Mouse (Mus musculus): ENCODE results near the gene Per2.
"Not testable (repeated sequence)": the region's sequence is repeated elsewhere in the genome, so short reads cannot be mapped to it uniquely, and the experiment has no call there.

Per2 gene

DNA sequence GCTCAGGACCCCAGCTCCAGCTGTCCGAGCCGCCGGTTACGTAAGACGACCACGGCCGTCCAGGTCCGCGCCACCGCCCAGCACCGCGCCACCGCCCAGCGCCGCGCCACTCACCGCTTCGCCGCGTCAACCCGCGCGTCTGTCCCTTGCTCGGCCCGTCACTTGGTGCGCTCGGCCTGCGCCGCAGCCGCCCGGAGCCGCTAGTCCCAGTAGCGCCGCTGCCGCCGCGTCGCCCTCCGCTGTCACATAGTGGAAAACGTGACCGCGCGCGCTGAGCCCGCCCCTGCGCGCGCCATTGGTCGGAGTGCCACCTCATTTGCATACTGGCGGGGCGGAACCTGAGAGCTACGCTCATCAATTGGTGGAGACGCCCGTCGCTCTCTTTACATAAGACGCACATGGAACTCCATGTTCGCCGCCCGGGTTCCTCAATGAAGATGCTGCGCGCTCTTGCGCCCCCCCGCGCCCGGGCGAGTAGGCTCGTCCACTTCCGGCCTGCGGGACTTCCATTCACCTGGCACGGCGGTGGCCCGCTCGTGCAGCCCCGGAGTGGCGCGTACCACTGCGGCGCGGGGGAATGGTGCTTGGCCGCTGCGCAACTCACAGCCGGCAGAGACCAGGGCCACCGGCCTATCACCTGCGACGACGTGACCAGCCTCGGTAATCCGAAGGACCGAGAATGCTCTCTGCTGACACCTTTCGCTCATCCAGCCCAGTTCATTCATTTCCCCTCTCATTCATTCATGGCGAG is at the start of gene Per2:
TSS of gene Per2 (minus strand) at position 266 of the 751 bp plus-strand sequence.
- peak; percentile 92 for ATAC-seq (ENCODE audit: insufficient number of reproducible peaks, low FRiP score, low TSS enrichment)

DNA sequence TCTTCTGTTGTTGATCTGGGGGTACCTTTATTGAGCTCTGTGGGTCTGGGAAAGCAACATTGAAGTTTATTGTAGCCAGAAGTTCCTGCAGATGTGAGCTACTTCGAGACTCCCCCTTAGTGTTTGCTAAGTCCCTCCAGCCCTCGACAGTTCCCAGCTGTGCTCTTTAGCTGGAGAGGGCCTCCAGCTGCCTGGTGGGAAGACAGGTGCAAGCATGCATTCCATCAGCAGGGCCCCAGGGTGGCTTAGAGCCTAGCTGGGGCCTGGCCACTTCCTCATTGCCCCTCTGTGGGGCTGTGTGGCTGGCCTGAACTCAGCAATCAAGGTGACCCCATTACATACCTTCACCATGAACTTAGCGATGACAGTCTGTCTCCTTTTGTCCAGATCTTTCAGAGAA is 45.5 kb upstream of the Per2 start:
- no peak for ATAC-seq (ENCODE audit: insufficient number of reproducible peaks, low FRiP score, low TSS enrichment)

DNA sequence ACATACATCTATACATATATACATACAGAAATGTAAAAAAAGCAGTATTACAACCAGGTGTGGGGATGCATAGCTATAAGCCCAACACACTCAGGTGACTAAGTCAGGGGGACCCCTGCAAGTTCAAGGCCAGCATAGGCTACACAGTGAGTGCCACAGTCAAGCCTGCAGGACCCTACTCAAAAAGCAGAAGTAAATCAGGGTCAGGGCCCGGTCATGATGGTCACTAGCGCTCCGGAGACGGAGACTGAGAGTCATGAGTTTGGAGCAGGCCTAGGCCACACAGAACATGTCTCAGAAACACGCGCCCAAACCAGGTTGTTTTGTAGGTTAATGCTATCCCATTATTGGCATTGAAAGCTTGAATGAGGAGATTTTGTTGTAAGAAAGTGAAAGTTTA is 39.5 kb upstream of the Per2 start:
- no peak for ATAC-seq (ENCODE audit: insufficient number of reproducible peaks, low FRiP score, low TSS enrichment)

DNA sequence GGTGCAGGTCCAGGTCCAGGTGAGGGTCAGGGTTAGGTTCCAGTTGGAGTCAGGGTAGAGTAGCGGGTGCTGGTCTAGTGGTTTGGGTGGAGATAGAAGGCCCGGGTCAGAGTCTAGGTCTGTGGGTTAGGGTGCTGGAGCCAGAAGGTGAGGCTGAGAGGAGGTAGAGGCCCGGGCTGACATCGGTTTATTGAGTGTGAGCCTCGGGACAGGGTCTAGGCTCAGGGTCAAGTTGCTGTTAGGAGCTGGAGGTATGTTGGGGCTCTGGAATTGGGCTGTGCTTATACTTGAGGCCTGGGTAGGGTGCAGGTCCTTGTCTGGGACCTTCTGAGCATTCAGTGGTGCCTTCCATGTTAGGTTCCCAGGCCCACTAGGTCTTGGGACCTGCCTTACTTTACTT is 36.2 kb upstream of the Per2 start:
- ATAC-seq (ENCODE audit: insufficient number of reproducible peaks, low FRiP score, low TSS enrichment) = no peak

DNA sequence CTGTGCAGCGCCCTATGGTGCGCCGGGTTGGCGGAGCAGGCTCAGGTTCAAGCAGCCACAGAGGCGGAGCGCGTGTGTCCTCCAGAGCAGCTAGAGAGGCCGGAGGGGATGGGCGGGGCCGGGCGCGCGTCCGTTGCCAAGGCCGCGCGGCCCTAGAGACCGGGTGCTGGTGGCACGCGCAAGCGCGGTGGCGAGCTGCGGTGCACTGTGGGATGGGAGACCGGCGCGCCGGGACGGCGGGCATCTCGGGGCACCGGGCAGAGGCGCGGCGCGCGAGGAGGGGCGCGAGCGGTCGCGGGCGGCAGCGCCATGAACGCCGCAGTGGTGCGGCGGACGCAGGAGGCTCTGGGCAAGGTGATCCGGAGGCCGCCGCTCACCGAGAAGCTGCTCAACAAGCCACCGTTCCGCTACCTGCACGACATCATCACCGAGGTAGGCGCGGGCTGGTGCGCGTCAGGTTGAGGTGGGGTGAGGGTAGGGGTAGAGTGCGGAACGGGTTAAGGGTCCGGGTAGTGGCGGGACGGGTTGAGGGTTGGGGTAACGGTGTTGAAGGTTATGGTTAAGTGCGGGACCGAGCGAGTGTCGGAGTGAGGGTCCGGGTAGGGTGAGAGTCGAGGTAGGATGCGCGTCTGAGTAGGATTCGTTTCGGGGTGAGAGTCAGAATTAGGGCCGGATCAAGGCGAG is 35.5 kb upstream of the Per2 start, which contains the start of gene Traf3ip1:
TSS of gene Traf3ip1 (plus strand) at position 191 of the 684 bp plus-strand sequence.
- ATAC-seq (ENCODE audit: insufficient number of reproducible peaks, low FRiP score, low TSS enrichment) = peak; percentile 97

DNA sequence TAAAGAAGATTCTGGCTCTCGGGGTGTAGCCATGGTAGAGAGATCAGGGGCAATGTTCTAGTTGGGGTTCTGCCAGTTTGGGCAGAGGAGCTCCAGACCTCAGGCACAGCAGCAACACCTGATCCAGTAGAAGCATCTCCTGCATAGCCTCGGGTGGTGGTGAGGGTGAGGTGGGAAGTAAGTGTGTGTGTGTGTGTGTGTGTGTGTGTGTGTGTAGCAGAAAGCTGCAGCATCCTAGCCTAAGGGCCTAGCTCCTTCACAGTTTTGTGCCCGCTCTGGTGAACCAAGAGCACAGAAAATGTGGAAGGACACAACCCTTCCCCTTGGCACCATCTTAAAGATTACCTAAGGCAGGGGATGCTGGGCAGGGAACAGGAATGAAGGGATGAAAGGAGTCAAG is 34.8 kb upstream of the Per2 start:
- ATAC-seq (ENCODE audit: insufficient number of reproducible peaks, low FRiP score, low TSS enrichment) = peak; percentile 11; the same call in 1 of the 2 replicates

DNA sequence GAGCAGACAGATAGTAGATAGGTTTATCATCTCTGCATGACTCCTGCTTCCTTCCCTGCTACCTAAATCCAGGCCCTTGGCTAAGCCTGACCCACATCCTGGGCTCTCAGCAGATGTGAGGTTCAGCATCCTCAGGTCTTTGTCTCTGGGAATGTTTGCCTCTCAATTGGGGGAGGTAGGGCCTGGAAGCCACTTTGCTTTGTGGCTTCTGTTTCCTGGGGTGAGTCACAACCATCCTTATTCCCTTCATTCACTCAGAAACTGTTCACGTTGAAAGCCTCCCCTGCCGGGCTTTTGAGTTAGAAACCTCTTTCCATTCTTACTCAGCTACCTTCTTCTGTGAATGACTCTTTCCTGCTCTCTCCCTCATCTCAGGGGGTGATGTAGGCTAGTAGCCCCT is 33.6 kb upstream of the Per2 start:
- no peak for ATAC-seq (ENCODE audit: insufficient number of reproducible peaks, low FRiP score, low TSS enrichment)

DNA sequence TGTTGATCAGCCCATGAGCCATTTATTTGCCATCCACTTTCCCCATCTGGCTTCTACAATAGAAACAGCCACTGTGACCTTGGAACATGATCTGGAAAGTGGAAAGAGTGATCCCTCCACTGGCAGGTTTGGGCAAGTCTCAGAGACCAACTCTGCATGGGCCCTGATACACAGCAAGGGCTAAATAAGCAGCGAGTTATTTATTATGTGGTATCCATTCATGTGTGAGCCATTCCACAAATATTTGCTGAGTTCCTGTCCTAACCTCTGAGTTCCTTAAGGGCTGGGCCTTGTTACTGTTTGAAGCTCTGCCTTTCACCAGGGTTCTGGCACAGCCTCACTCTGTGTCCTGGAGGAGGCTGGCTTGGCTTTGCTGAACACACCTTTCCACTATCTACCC is 31.2 kb upstream of the Per2 start:
- ATAC-seq (ENCODE audit: insufficient number of reproducible peaks, low FRiP score, low TSS enrichment) = no peak

DNA sequence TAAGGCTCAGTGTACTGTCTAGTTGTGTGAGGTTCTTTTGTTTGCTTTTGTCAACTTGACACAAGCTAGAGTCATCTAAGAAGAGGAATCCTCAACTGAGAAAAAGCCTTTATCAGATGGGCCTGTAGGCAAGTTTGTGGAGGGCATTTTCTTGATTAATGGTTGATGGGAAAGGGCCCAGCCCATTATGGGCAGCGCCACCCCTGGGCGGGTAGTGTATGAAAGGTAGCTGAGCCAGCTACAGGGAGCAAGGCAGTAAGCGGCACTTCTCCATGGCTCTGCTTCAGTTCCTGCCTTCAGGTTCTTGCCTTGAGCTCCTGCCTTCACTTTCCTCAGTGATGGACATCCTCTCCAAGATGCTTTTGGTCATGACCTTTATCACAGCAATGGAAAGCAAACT is 27.0 kb upstream of the Per2 start:
- no peak for ATAC-seq (ENCODE audit: insufficient number of reproducible peaks, low FRiP score, low TSS enrichment)

DNA sequence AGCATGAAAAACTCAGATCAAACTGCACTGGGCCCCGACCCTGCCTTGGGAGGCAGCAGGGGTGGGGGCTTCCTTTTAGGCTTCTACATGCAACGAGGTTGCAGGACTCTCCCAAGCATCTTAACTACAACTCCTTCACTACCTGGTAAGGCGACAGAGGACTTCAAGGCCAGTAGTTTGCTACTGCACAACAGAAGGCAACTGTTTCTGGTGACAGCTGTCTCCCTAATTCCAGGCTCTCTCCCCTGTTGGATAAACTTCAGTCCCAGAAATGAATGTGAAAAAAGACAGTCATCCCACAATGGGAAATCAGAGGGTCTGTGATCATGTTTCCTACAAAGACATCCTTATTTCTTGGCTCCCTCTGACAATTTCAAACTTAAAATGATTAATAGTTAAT is 26.3 kb upstream of the Per2 start:
- no peak for ATAC-seq (ENCODE audit: insufficient number of reproducible peaks, low FRiP score, low TSS enrichment)

DNA sequence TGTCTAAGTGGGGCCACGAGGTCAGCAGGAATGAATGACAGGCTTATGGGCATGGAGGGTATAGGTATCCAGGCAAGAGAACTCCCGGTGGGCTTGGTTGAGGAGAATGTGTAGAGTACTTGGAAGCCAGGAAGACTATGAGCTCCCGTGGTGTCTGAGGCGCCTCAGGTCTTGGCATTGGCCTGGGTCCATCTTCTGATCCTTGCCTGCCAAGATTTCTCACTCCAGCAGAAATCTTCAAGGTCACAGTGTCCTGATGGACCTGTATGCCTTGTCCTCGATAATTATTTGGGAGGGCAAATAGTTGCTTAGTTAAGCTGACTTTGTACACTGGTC is 24.9 kb upstream of the Per2 start:
- ATAC-seq (ENCODE audit: insufficient number of reproducible peaks, low FRiP score, low TSS enrichment) = no peak

DNA sequence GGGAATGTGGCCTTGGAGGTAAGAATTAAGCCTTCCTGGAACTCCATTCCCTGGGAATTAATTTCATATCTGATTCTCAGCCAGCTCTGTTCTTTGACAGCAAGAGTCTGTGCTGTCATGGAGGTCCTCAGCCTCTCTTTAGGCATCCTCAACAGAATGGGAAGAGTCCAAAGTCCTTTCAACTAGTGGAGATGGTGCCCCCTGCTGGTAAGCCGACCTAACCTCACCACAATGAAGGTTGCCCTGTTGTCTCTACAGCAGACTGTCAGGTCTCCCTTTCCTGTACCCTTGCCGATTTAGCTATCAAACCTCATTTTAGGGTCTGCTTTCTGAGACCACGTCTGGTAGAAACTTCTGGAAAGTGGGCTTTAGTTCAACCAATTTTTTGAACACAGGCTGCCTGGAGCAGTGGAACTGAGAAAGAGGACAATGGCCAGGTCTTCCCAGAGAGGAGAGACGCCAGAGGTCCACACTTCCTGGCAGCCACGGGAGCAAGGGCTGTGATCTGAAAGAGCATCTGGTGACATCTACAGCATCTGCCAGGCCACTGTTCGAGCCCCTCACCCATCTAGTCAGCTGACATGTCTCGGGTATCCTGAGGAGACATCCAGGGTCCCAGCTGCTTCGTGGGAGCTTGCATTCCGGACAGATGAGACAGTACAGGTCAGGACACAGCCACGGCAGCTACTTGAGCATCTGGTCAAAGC is 24.3 kb upstream of the Per2 start:
- peak; percentile 78 for ATAC-seq (ENCODE audit: insufficient number of reproducible peaks, low FRiP score, low TSS enrichment)

DNA sequence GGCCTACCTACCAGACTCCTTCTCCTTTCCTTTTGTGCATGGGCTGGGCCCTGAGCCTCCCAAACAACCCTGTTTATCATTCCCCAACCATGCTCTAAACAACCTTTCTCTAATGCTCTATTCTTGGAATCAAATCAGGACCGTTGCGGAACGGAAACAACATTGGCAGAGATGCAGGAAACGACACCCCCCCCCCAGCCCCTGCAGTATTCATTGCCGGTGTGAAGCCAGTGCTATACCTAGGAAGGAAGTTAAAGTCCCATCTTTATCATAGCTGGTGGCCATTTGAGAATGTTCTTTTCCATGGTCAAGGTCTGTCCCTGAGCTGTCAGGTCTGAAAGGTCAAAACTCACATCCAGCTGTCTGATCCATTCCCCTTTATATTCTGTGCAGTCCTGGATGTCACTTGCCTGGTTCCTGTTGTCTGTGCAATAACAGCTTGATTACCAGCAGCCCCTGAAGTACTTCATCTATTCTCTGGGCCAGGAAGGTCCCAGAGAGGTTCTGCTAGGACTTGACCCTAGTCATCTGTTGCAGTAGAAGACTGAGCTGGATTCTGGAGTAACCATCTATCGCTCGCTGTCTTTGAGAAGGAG is 23.6 kb upstream of the Per2 start:
- no peak for ATAC-seq (ENCODE audit: insufficient number of reproducible peaks, low FRiP score, low TSS enrichment)

DNA sequence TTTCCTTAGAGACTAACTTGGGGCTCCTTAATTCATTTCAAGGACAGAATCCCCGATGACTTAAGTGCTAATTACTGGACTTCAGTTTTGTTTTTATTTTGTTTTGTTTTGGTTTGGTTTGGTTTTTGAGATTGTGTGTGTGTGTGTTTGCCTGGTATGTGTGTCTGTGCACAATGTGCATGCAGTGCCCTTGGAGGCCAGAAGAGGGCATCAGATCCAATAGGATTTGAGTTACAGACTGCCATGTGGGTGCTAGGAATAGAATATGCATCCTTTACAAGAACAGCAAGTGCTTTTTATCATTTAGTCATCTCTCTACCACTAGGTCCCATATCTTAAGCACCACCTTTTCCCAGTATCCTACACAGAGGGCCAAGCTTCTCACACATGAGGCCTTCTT is 19.8 kb upstream of the Per2 start:
- ATAC-seq (ENCODE audit: insufficient number of reproducible peaks, low FRiP score, low TSS enrichment) = no peak

DNA sequence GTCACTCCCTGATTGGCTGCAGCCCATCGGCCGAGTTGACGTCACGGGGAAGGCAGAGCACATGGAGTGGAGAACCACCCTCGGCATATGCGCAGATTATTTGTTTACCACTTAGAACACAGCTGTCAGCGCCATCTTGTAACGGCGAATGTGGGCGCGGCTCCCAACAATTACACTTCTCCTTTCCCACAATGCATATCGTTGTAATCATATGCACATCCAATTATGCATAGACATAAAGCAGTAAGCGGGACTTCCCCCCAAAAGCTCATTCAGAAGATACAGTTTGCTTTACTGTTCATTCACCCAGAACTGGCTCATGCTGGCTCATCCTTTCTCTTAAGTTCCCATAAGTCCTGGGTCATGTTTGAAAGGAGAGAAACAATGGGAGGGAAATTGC is 19.0 kb upstream of the Per2 start:
- ATAC-seq (ENCODE audit: insufficient number of reproducible peaks, low FRiP score, low TSS enrichment) = not testable (repeated sequence)

DNA sequence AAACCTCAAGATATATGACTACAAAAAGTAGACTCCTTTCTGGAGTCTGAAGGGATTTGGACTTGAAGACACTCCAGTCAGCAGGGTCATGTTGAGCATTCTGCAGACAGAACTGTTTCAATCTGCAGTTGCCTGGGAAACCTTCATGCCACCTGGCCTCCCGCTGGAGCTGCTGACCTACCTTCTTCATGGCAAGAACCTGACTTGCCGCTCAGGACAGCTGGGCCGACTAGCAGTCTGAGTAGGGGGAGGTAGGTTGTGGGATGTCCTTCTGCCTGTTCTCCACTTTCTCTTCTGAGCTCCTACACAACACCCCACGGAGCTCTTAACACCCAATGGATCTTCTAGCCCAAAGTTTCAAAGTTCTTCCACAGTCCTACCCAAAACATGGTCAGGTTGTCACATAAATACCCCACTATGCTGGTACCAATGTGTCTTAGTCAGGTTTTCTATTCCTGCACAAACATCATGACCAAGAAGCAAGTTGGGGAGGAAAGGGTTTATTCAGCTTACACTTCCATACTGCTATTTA is 10.8 kb upstream of the Per2 start:
- no peak for ATAC-seq (ENCODE audit: insufficient number of reproducible peaks, low FRiP score, low TSS enrichment)

DNA sequence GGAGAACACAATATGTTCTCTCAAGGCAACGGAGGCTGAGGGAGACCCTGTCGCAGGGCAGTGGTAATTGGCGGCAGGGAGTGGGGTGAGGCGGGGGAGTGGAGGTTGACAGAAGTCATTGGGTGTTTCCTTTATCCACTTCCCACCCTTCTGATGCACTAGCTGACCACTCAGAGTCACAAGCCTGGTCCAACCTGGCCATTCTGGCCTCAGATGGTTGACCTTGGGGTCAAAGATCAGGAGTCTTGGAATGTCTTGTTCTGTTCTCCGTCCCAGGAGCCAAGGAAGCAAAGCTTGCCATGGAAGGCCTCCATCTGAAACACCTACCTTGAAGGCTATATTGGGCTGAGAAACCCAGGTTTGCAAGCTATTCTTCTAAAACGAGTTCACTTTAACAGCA is 7.1 kb upstream of the Per2 start:
- no peak for ATAC-seq (ENCODE audit: insufficient number of reproducible peaks, low FRiP score, low TSS enrichment)

DNA sequence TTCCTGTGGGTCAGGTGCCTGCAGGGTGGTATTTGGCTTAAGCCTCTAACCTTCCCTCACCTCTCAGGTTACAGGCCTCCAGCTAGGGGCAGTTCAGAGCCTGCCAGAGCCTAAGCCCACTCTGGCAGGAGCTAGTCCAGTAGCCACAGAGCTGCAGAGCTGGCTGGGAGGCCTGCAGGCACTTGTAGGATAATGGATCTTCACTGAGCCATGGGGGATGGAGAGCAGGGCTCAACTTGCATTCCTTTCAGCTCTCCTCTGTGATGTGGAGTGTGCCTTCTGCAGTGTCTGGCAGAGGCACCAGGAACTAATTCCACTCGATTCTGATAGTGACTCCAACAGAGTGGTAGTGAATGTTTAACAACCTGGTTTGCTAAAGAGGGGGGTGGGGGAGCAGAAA is 6.1 kb upstream of the Per2 start:
- ATAC-seq (ENCODE audit: insufficient number of reproducible peaks, low FRiP score, low TSS enrichment) = no peak

DNA sequence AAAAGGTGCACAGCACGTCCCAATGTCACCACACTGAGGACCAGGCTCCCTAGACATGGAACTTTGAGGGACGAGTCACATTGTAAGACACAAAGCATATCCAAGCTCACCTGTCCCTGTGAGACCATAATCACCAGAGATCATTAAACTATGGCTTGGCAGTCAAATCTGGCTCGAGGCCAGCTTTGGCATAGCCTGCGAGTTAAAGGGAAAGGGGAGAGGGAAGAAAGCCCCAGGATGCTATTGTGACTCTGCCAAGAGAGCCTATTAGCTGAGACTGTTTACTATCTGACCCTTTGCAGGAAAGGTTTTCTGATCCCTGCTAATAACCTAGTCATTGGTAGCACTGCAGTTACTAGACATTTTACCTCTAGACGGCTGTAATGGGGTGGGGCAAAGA is 5.3 kb upstream of the Per2 start:
- ATAC-seq (ENCODE audit: insufficient number of reproducible peaks, low FRiP score, low TSS enrichment) = no peak

DNA sequence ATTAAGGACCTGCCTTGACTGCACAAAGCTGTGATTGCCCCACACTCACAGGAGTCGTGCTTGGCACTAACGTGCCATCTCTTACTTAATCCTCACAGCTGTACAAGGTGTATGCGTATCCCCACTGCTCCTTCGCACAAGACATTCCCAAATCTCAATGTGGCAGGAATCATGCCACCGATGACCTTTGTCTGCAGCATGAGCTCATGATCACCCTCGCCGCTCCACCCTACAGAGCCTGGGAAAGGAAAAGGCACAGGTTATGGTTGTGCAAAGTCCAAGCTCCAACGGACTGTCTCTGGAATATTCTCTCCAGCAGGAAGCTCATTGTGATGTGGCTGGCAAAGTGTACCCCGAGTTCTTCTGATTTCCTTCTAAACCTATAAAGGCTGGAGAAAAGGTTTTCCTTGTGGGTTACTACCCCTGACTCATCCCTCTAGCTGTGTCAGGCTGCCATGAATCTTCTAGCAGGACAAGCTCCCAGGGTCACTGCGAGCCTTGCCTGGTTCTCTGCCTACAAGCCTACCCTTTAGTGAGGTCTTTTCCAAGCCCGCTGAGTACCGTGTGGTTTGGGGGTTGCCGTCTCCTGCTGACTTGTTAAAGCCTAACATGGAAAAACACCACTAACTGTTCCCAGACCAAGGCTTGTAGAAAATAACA is 4.3 kb upstream of the Per2 start:
- ATAC-seq (ENCODE audit: insufficient number of reproducible peaks, low FRiP score, low TSS enrichment) = no peak

All from cerebellum, adult (tissue).